Comparison of ENCODE assay signal across 16 mouse cellular contexts in genomic region chr12:77756021-77756420, GRCm38 (mm10).
DNase-seq lines count a peak whose midpoint lies in the region; ATAC-seq lines count a peak whose summit lies in the region.
"Had no signal": no experiment of that assay in that cellular context is flagged by ENCODE, and none has a peak within 500 bp of the region (broad histone marks: within the 10 kb centered on the region; RNA-seq: fewer than 3 reads in every experiment).

No protein-coding gene starts in this region.

- no peak for ATAC-seq in heart, embryonic 12.5 days (ENCODE audit: insufficient number of reproducible peaks, low FRiP score)
- ATAC-seq in midbrain, embryonic 13.5 days, result peak; percentile 34; the same call in 1 of the 2 replicates
- ATAC-seq in midbrain, embryonic 11.5 days (ENCODE audit: low FRiP score), result no peak
- ATAC-seq: forebrain, embryonic 15.5 days; intestine, embryonic 15.5 days had no signal

- H3K9me3 ChIP-seq in heart, embryonic 12.5 days (replicated peaks), result no peaks in the 10 kb centered on the region
- no peaks in the 10 kb centered on the region for H3K9me3 ChIP-seq in midbrain, embryonic 13.5 days
- no peaks in the 10 kb centered on the region for H3K9me3 ChIP-seq in midbrain, embryonic 11.5 days (ENCODE audit: control insufficient read depth, low read length)
- H3K9me3 ChIP-seq: forebrain, embryonic 15.5 days; hindbrain, embryonic 10.5 days; intestine, embryonic 15.5 days had no signal

- H3K27ac ChIP-seq in heart, embryonic 12.5 days (ENCODE audit: poor library complexity, severe bottlenecking), result no peak overlapping the region
- no peak overlapping the region; the same call in 1 of the 2 replicates for H3K27ac ChIP-seq in midbrain, embryonic 13.5 days
- no peak overlapping the region for H3K27ac ChIP-seq in midbrain, embryonic 11.5 days (ENCODE audit: low read depth, low read length)
- H3K27ac ChIP-seq: forebrain, embryonic 15.5 days; heart, adult 2 months; hindbrain, embryonic 10.5 days; hindbrain, embryonic 14.5 days; intestine, embryonic 15.5 days had no signal

- H3K36me3 ChIP-seq in heart, embryonic 12.5 days, result no peaks in the 10 kb centered on the region
- no peaks in the 10 kb centered on the region for H3K36me3 ChIP-seq in midbrain, embryonic 13.5 days
- H3K36me3 ChIP-seq in midbrain, embryonic 11.5 days (ENCODE audit: control insufficient read depth, insufficient read depth, low read length), result no peaks in the 10 kb centered on the region
- H3K36me3 ChIP-seq: forebrain, embryonic 15.5 days; hindbrain, embryonic 10.5 days; intestine, embryonic 15.5 days had no signal

- WGBS in heart, embryonic 12.5 days, result 20% methylated on average over 7 of the region's 7 CpGs
- 65% methylated on average over 7 of the region's 7 CpGs for WGBS in midbrain, embryonic 13.5 days
- WGBS in midbrain, embryonic 11.5 days, result 78% methylated on average over 7 of the region's 7 CpGs

- no peak overlapping the region for H3K4me3 ChIP-seq in heart, embryonic 12.5 days
- H3K4me3 ChIP-seq in midbrain, embryonic 13.5 days (replicated peaks), result no peak overlapping the region
- no peak overlapping the region for H3K4me3 ChIP-seq in midbrain, embryonic 11.5 days (ENCODE audit: low read depth, low read length)
- H3K4me3 ChIP-seq: forebrain, embryonic 15.5 days; heart, adult 2 months; hindbrain, embryonic 10.5 days; intestine, embryonic 15.5 days had no signal

- H3K4me2 ChIP-seq in heart, embryonic 12.5 days, result no peak overlapping the region
- H3K4me2 ChIP-seq in midbrain, embryonic 13.5 days (replicated peaks), result no peak overlapping the region
- H3K4me2 ChIP-seq in midbrain, embryonic 11.5 days, result no peak overlapping the region
- H3K4me2 ChIP-seq: forebrain, embryonic 15.5 days; hindbrain, embryonic 14.5 days; intestine, embryonic 15.5 days had no signal

- H3K4me1 ChIP-seq in heart, embryonic 12.5 days (replicated peaks), result peaks cover 7% of the 10 kb centered on the region; the same call in 1 of the 2 replicates
- H3K4me1 ChIP-seq in midbrain, embryonic 13.5 days (replicated peaks), result no peaks in the 10 kb centered on the region
- H3K4me1 ChIP-seq in midbrain, embryonic 11.5 days (ENCODE audit: control insufficient read depth, insufficient read depth, low read length), result no peaks in the 10 kb centered on the region
- H3K4me1 ChIP-seq: forebrain, embryonic 15.5 days; intestine, embryonic 15.5 days had no signal

- H3K9ac ChIP-seq in heart, embryonic 12.5 days, result no peak overlapping the region
- H3K9ac ChIP-seq in midbrain, embryonic 13.5 days (replicated peaks), result no peak overlapping the region
- H3K9ac ChIP-seq in midbrain, embryonic 11.5 days (ENCODE audit: low read length), result no peak overlapping the region
- H3K9ac ChIP-seq: forebrain, embryonic 15.5 days; hindbrain, embryonic 14.5 days; intestine, embryonic 15.5 days had no signal

- intact Hi-C loops in heart, postnatal 14 days (cut with DNase I), result no loop called here
- intact Hi-C loops in left cerebral cortex, postnatal 25 days (cut with DNase I), result no loop called here

- peak; percentile 21 for DNase-seq in heart, adult 8-10 months (ENCODE audit: low spot score)
- no peak for DNase-seq in midbrain, embryonic 11.5 days (ENCODE audit: low spot score, missing footprints)
- peak; percentile 15 to 20 for DNase-seq in heart, postnatal 14 days
- DNase-seq in left cerebral cortex, postnatal 25 days (ENCODE audit: low spot score in 2 of 2), result no peak
- DNase-seq: adrenal gland, adult 2 months; adrenal gland, postnatal 25 days; cerebellum, adult 2 months; cerebellum, postnatal 10 days; gastrocnemius, postnatal 36 days had no signal

- H3K27me3 ChIP-seq in heart, embryonic 12.5 days (replicated peaks), result peaks cover 14% of the 10 kb centered on the region; the same call in 1 of the 2 replicates
- no peaks in the 10 kb centered on the region for H3K27me3 ChIP-seq in midbrain, embryonic 13.5 days
- no peaks in the 10 kb centered on the region for H3K27me3 ChIP-seq in midbrain, embryonic 11.5 days (ENCODE audit: control insufficient read depth, insufficient read depth, low read length)
- H3K27me3 ChIP-seq: forebrain, embryonic 15.5 days; intestine, embryonic 15.5 days had no signal

Comparison
In these comparisons a context has a peak if more than half of its experiments do, and no peak if none do; other contexts are left out.
1. DNase-seq: peak in heart, adult 8-10 months (single experiment) and heart, postnatal 14 days (2 of 2); none in midbrain, embryonic 11.5 days (single experiment) and left cerebral cortex, postnatal 25 days (0 of 2).